Mouse (Mus musculus): Measurements from ENCODE around the gene Gm732.

The Gm732 gene

GRCm38 (mm10) chrX:107948365-107948764 is at the start of gene Gm732:
Gene Gm732, minus strand, starts transcription at chrX:107948465.
- DNase-seq (ENCODE audit: low spot score): no peak

Data from T-cell, adult 2 months (primary cell).